Mouse (Mus musculus) liver, embryonic 15.5 days (tissue): ENCODE measurements at regions not wholly inside any gene's neighbourhood (a gene's known extent, or its start where the extent isn't known, plus 50 kb on each side); places are given as distances from the start of the nearest gene placed in this dataset.

ENCODE experiments used
- ATAC-seq: fragments of 200-750 bp; cut with Nextera tagmentation; 2 replicates; pipeline ENCODE4 v1.8.0; 2017; ENCODE audit warnings: moderate number of reproducible peaks, mild to moderate bottlenecking, moderate library complexity; ENCODE audit not compliant: insufficient read depth
- H3K27ac ChIP-seq: fragments of 300-500 bp; sonication (generic); replicated peaks from 2 replicates; pipeline ENCODE4 v1.5.1; 2015; ENCODE audit warnings: mild to moderate bottlenecking, inconsistent platforms
- H3K27me3 ChIP-seq: fragments of 300-500 bp; sonication (generic); 2 replicates; pipeline ENCODE4 v1.6.1; 2015; ENCODE audit warnings: mild to moderate bottlenecking, inconsistent platforms
- H3K36me3 ChIP-seq: fragments of 300-500 bp; sonication (generic); replicated peaks from 2 replicates; pipeline ENCODE4 v1.6.1; 2015; ENCODE audit warnings: moderate library complexity, mild to moderate bottlenecking, inconsistent platforms
- H3K4me1 ChIP-seq: fragments of 300-500 bp; sonication (generic); replicated peaks from 2 replicates; pipeline ENCODE4 v1.6.1; 2015; ENCODE audit warnings: inconsistent platforms
- H3K4me2 ChIP-seq: fragments of 300-500 bp; sonication (generic); 2 replicates; pipeline ENCODE4 v1.6.1; 2015; ENCODE audit warnings: moderate library complexity, mild to moderate bottlenecking, inconsistent platforms
- H3K4me3 ChIP-seq: fragments of 300-500 bp; sonication (generic); replicated peaks from 2 replicates; pipeline ENCODE4 v1.5.1; 2015; ENCODE audit warnings: mild to moderate bottlenecking, inconsistent platforms
- H3K9ac ChIP-seq: fragments of 300-500 bp; sonication (generic); 2 replicates; pipeline ENCODE4 v1.6.1; 2015; ENCODE audit warnings: moderate library complexity, mild to moderate bottlenecking, inconsistent platforms
- H3K9me3 ChIP-seq: fragments of 300-500 bp; sonication (generic); replicated peaks from 2 replicates; pipeline ENCODE4 v1.6.1; 2016; ENCODE audit warnings: inconsistent platforms
- WGBS: fragments of 180-500 bp; shearing (Covaris S2); methylation state at CpG from one replicate; pipeline ENCODE4 v1.1.7; 2015; ENCODE audit warnings: mixed read lengths; ENCODE audit not compliant: insufficient replicate concordance; 5-methylcytosine and 5-hydroxymethylcytosine counted together

DNA sequence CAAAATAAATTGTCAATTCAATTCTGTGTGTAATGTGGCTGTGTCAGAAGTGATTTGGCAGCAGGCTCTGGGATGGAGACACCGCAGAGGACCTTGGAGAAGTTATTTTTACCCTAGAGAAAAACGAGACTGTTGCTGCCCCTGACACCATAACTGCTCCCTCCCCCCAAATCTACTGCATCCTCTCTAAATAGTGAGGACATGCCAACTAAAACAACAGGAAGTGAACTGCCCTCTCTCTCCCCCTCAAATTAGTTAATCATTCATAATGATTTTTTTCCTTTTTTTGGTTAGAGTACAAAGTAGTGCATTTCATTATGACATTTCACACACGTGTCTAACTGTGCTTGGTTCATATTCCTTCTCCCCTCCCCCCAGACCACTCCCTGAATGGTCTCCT is 55.6 kb upstream of the Pias1 start:
- no peaks in the 10 kb centered on the region; the same call in 1 of the 2 replicates for H3K4me1 ChIP-seq
- no peak overlapping the region for H3K9ac ChIP-seq
- H3K36me3 ChIP-seq: no peaks in the 10 kb centered on the region
- H3K27me3 ChIP-seq: no peaks in the 10 kb centered on the region
- H3K9me3 ChIP-seq: no peaks in the 10 kb centered on the region
- no peak overlapping the region for H3K27ac ChIP-seq
- ATAC-seq: 0 out of 2 replicates have a peak, but pooled peaks have one; percentile 18
- no peak overlapping the region for H3K4me2 ChIP-seq
- WGBS: 29% methylated on average over 3 of the region's 3 CpGs
- no peak overlapping the region for H3K4me3 ChIP-seq

DNA sequence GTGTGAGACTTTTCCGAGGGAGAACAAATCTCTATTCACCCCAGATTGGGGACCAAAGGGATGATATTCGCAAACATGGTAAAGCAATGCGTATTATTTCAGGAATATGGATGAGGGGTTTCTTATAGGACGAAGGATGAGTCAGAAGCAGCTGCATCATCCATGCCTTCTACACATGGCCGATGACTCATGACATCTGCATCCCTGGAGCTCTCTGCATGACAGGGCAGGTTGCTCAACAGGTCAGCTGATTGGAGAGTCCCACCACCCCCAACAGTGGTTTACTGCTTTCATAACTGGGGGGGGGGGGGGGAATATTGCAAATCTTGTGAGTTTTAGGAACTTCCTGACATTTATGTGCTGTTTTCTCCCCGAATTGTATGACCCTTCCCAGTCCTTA is 50.3 kb upstream of the Pias1 start:
- Histone ChIP-seq H3K27ac (no peak overlapping the region), H3K36me3 (no peaks in the 10 kb centered on the region), H3K4me1 (no peaks in the 10 kb centered on the region), H3K9ac (no peak overlapping the region), H3K4me3 (no peak overlapping the region), H3K9me3 (no peaks in the 10 kb centered on the region), H3K4me2 (no peak overlapping the region), H3K27me3 (no peaks in the 10 kb centered on the region)
- ATAC-seq: no peak
- WGBS: 66% methylated on average over 6 of the region's 6 CpGs
